Mouse (Mus musculus) embryo, embryonic 11.5 days (tissue): ENCODE data around the gene Wipi2.

Source experiments
- DNase-seq: peaks from one replicate; pipeline ENCODE4 v3.0.0-alpha.2; 2012; ENCODE audit warnings: low read depth, low spot score

Gene Wipi2

GRCm38 (mm10) chr5:142627398-142627797 is at the start of gene Wipi2:
TSS of gene Wipi2 (plus strand) at chr5:142627698.
- no peak for DNase-seq

- no peak for DNase-seq
Observed at GRCm38 (mm10) chr5:142578192-142578591, 49.3 kb upstream of the Wipi2 start.

- peak; percentile 56 for DNase-seq
Observed at GRCm38 (mm10) chr5:142581517-142581916, 46.0 kb upstream of the Wipi2 start.

GRCm38 (mm10) chr5:142583616-142584126 is 43.8 kb upstream of the Wipi2 start:
- no peak for DNase-seq

- DNase-seq = no peak
Observed at GRCm38 (mm10) chr5:142590953-142591616, 36.4 kb upstream of the Wipi2 start.

GRCm38 (mm10) chr5:142595698-142596097 is 31.8 kb upstream of the Wipi2 start:
- DNase-seq = no peak

- DNase-seq = no peak
Observed at GRCm38 (mm10) chr5:142596723-142597122, 30.8 kb upstream of the Wipi2 start.

DNA sequence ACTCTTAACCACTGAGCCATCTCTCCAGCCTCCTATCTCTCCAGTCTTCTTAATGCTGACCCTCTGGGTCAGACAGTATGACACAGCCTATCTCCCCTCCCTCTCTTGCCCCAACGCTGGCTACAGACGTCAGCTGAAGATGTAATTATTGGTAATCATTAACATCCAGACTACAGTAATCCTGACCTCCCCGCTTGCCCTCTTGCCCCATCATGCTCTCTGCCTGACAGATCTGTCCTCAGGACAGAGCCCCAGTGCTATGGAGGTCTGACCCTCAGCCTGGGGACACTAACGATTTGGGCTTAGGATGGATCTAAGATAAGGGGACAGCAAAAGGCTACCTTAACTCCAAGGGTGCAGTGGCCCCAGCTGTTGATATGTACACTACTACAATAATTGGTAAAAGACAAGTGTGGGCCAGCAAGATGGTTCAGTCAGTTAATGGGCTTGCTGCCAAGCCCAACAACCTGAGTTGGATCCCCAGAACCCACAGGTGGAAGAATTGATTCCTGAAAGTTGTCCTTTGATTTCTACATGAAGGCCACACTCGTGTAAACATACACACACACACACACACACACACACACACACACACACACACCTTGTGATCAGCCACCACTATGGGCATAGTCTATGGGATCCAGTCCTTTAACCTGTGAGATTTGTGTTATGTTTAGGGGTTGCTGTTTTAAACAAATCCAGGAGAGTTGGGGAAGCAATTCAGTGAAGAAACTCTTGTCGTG is 29.7 kb upstream of the Wipi2 start:
- no peak for DNase-seq

GRCm38 (mm10) chr5:142604379-142604778 is 23.1 kb upstream of the Wipi2 start:
- no peak for DNase-seq

DNA sequence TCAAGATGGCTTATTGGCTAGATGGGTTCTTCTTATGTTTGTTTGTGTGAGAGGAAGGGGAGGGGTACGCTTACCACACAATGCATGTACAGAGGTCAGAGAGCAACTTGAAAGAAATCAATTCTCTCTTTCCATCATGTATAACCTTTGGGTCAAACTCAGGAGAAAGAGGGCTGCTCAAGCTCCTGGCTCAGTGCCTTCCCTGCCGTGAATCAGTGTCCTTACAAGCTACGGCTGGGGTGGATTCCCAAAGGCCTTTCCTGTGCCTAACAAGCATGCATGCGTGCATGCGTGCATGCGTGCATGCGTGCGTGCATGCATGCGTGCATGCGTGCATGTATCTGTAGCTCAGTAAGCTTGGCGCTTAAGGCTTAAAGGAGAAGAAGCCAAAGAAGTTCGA is 22.2 kb upstream of the Wipi2 start:
- no peak for DNase-seq

- no peak for DNase-seq
Observed at GRCm38 (mm10) chr5:142608259-142608988, 19.1 kb upstream of the Wipi2 start, which contains the start of gene Mmd2. TSS of gene Mmd2 (minus strand) at chr5:142608800.

DNA sequence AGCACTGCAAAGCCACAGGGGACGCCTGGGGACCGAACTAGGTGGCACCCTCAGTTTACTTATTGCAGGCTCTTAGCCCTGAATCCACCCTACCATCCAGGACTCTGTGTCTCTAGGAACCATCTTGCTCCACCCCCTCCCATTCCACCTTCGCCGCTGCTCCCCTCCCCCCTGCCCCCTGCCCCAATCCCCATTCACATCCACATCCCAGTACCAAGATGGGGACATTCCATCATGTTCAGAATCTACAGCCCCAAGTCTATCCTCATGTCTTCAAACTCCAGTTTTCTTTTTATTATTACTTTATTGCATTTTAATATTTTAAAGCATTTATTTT is 18.5 kb upstream of the Wipi2 start:
- no peak for DNase-seq

GRCm38 (mm10) chr5:142610362-142610761 is 17.1 kb upstream of the Wipi2 start:
- no peak for DNase-seq

DNA sequence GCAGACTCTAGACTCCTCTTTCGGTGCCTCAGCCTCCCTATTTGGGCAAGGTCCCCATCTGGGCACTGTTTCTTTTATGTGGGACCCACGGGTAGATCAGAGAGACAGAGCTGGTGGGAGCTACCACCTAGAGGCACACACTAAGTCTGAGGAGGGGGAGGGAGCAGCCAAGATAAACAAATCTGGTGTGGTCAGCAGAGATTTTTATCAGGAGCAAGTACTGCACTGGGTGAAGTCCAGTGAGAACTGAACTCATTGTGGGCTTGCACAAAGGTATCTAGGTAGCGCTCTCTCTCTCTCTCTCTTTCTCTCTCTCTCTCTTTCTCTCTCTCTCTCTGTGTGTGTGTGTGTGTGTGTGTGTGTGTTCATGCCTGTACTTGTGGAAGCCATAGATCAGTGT is 13.0 kb upstream of the Wipi2 start:
- DNase-seq = no peak

DNA sequence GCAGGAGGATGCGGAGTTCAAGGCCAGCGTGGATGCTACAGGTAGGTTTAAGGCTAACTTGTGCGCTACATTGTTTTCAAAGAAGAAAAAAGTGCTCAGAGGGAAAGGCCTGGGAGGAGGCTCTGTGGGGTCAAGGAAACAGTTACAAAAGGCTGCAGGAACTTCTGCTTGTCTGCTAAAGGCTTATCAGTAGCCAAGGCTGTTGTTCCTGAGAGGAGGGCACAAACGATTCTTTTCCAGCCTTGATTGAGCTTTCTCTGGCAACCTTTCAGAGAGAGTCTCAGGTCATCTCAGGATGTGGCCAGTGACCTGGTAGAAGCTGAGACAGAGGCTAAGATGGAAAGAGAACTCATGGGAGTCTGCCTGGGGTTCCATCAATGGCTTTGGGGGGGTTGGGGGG is 11.9 kb upstream of the Wipi2 start:
- no peak for DNase-seq

DNA sequence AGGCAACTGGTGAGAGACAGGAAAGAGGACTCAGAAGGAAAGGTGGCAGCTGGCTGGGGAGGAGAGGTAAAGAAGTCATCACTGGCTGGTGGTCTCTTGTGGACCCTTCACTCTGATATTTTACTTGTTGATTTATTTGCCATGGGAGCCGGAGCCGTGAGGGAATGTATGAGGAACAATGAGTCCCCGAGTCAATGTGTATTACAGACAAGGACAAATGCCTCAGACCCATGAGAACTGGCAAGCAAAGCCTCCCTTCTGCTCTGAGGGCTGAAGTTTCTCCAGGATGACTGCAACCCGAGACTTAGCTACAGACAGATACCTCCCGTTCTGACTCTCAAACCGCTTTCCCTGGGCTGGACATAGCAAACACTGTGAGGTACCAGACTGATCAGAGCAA is 11.2 kb upstream of the Wipi2 start:
- no peak for DNase-seq

DNA sequence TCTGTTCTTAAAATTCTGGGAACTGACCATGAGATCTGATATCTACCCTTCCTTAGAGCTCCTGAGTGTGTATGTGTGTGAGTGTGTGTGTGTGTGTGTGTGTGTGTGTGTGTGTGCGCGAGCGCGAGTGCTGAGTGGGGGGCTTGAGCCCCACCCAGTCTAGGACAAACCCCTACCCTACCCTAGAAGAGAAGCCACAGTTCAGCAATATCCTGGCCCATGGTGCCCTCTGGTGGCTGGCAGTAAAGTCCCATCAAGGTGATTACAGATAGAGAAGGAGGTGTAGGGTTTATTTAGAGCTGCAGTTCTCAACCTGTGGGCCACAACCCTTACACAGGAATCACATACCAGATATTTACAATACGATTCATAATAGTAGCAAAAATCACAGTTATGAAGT is 7.6 kb upstream of the Wipi2 start:
- no peak for DNase-seq

DNA sequence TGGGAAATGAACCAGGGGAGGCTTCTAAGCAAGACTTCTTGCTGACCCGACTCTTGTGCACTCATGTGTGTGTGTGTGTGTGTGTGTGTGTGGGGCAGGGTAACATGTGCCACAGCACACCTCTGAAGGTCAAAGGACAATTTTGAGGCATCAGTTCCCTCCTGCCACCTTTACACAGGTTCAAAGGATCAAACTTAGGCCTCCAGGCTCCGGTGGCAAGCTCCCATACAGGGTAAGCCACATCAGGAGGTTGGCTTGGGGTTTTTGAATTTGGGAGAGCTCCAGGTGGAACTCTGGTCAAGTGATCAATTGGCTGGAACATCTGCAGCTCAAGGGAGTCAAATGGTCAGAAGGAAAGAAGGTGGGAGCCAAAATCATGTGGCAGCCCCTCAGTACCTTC is 6.1 kb upstream of the Wipi2 start:
- no peak for DNase-seq

DNA sequence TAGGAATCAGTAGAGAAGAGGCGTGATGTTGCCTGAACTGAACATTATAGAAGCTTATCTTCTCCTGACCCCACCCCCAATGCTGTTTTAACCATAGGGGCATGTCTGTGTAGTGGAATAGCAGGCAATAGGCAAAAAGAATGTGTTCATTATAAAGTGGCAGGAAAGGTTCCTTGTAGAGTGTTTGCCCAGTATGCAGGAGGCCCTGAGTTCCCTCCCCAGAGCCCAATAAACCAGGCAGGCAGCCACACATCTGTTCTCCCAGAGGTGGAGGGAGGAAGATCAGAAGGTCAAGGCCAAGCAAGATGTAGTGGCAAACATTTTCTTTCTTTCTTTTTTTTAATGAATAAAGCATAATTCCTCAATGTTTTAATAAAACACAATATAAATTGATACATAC is 5.4 kb upstream of the Wipi2 start:
- no peak for DNase-seq

GRCm38 (mm10) chr5:142623080-142623479 is 4.4 kb upstream of the Wipi2 start:
- no peak for DNase-seq

- peak; percentile 96 for DNase-seq
Observed at GRCm38 (mm10) chr5:142628726-142629662, 1.5 kb downstream of the Wipi2 start.
